Mouse (Mus musculus): Measurements from ENCODE around the gene Rnf148. TPM values are rescaled to one million over a fixed set of nuclear protein-coding genes. Genes with fewer than 3 reads are reported as not detected.

Gene Rnf148
- total RNA-seq (2014; fragmentation: Nextera tagmentation) (not detected in 2 replicates), total RNA-seq (2017) (0.11 TPM in 1 of 2 replicates, not detected in the other), polyA plus RNA-seq (2012) (not detected in 2 replicates)

- Histone ChIP-seq H3K9me3 (replicated peaks) (0 out of 2 replicates have a peak, but pooled peaks cover 3% of the 10 kb centered on the region), H3K4me3 (ENCODE audit: low read depth, low read length) (no peak within 1 kb of the TSS), H3K27me3 (ENCODE audit: insufficient read depth, low read length) (no peaks in the 10 kb centered on the region), H3K4me1 (ENCODE audit: insufficient read depth, low read depth, low read length) (no peaks in the 10 kb centered on the region), H3K36me3 (replicated peaks) (no peaks in the 10 kb centered on the region)
- no peak for TF ChIP-seq POLR2AphosphoS5 (IDR thresholded peaks at IDR 0.05; ENCODE audit: insufficient replicate concordance, low read depth, low read length)
- TF ChIP-seq TAL1 (conservative IDR thresholded peaks at IDR 0.05; ENCODE audit: low read depth, low read length): no peak
- TF ChIP-seq CTCF (IDR thresholded peaks at IDR 0.05; ENCODE audit: low read depth, low read length): no peak
- TF ChIP-seq GATA2 (IDR thresholded peaks at IDR 0.05; ENCODE audit: borderline replicate concordance, low read depth, low read length): no peak
- ATAC-seq (ENCODE audit: extremely low read depth, insufficient number of reproducible peaks, low FRiP score, poor library complexity, severe bottlenecking): no peak
- no peak for DNase-seq (ENCODE audit: low spot score)
Measured at GRCm38 (mm10) chr6:23655036-23655435, at the start of gene Rnf148. Gene Rnf148, minus strand, starts transcription at chr6:23655136.

DNA sequence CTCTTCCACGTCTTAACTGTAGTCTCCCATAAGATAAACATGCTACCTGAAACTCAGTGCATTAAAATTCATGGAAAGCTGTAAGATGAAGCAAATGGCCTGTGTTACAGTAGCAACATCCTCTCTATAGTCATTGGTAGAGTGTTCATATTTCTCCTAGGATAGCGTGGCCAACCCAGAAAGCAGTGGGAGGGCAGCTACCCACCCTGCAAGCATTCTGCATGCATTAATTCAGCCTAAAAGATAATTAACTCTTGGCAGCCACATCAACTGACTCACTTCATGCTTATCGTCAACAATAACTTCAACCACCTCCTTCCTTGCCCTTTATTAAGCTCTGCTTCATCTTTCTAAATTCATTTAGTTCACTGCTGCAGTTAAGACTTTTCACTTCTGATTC, 45.9 kb upstream of the Rnf148 start:
- no peak for ATAC-seq (ENCODE audit: extremely low read depth, insufficient number of reproducible peaks, low FRiP score, poor library complexity, severe bottlenecking)
- no peak for TF ChIP-seq GATA2 (IDR thresholded peaks at IDR 0.05; ENCODE audit: borderline replicate concordance, low read depth, low read length)
- no peak for TF ChIP-seq CTCF (IDR thresholded peaks at IDR 0.05; ENCODE audit: low read depth, low read length)
- TF ChIP-seq POLR2AphosphoS5 (IDR thresholded peaks at IDR 0.05; ENCODE audit: insufficient replicate concordance, low read depth, low read length): no peak
- no peak for TF ChIP-seq GATA1 (IDR thresholded peaks at IDR 0.05; ENCODE audit: borderline replicate concordance, low read length)
- no peak for TF ChIP-seq TAL1 (conservative IDR thresholded peaks at IDR 0.05; ENCODE audit: low read depth, low read length)

DNA sequence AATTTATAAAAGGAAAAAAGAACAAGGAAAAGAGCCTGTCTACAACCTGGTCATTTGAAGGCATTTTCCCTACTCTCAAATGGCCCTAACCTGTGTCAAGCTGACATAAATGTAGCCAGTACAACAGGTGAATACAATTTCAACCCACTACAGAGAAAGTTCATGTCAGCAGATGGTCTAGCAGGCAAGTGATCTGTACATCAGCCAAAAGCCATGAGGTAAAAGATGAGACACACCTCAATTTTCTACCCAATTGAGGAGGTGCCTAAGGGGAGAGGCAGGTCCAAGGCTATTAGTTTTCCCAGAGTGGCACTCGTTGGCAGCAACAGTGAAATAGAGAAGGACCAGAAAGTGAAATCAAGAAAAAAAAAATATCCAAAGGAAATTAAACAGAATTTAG, 23.2 kb upstream of the Rnf148 start:
- no peaks in the 10 kb centered on the region for H3K4me1 ChIP-seq (ENCODE audit: insufficient read depth, low read depth, low read length)
- TF ChIP-seq GATA1 (IDR thresholded peaks at IDR 0.05; ENCODE audit: borderline replicate concordance, low read length) (no peak), CTCF (IDR thresholded peaks at IDR 0.05; ENCODE audit: low read depth, low read length) (no peak), POLR2AphosphoS5 (IDR thresholded peaks at IDR 0.05; ENCODE audit: insufficient replicate concordance, low read depth, low read length) (no peak), TAL1 (conservative IDR thresholded peaks at IDR 0.05; ENCODE audit: low read depth, low read length) (no peak), GATA2 (IDR thresholded peaks at IDR 0.05; ENCODE audit: borderline replicate concordance, low read depth, low read length) (no peak)
- DNase-seq (ENCODE audit: low spot score): no peak
- no peaks in the 10 kb centered on the region for H3K9me3 ChIP-seq (replicated peaks)
- H3K27me3 ChIP-seq (ENCODE audit: insufficient read depth, low read length): no peaks in the 10 kb centered on the region
- no peak overlapping the region for H3K4me3 ChIP-seq (ENCODE audit: low read depth, low read length)
- ATAC-seq (ENCODE audit: extremely low read depth, insufficient number of reproducible peaks, low FRiP score, poor library complexity, severe bottlenecking): no peak
- H3K36me3 ChIP-seq (replicated peaks): no peaks in the 10 kb centered on the region

More for the DNA sequence above, 45.9 kb upstream of the Rnf148 start:
- H3K4me3 ChIP-seq (ENCODE audit: low read depth, low read length): no peak overlapping the region
- H3K9me3 ChIP-seq (replicated peaks): no peaks in the 10 kb centered on the region
- DNase-seq (ENCODE audit: low spot score): no peak
- no peaks in the 10 kb centered on the region for H3K36me3 ChIP-seq (replicated peaks)
- no peaks in the 10 kb centered on the region for H3K4me1 ChIP-seq (ENCODE audit: insufficient read depth, low read depth, low read length)
- no peaks in the 10 kb centered on the region for H3K27me3 ChIP-seq (ENCODE audit: insufficient read depth, low read length)

GRCm38 (mm10) chr6:23650205-23650604, 4.7 kb downstream of the Rnf148 start, which contains the start of gene Rnf133:
Gene Rnf133, minus strand, starts transcription at chr6:23650305.
- no peak for DNase-seq (ENCODE audit: low spot score)
- no peaks in the 10 kb centered on the region for H3K36me3 ChIP-seq (replicated peaks)
- 0 out of 2 replicates have a peak, but pooled peaks cover 3% of the 10 kb centered on the region for H3K9me3 ChIP-seq (replicated peaks)
- H3K4me3 ChIP-seq (ENCODE audit: low read depth, low read length): no peak within 1 kb of the TSS
- ATAC-seq (ENCODE audit: extremely low read depth, insufficient number of reproducible peaks, low FRiP score, poor library complexity, severe bottlenecking): no peak
- no peaks in the 10 kb centered on the region for H3K27me3 ChIP-seq (ENCODE audit: insufficient read depth, low read length)
- TF ChIP-seq CTCF (IDR thresholded peaks at IDR 0.05; ENCODE audit: low read depth, low read length): no peak
- TF ChIP-seq GATA2 (IDR thresholded peaks at IDR 0.05; ENCODE audit: borderline replicate concordance, low read depth, low read length): no peak
- no peak for TF ChIP-seq GATA1 (IDR thresholded peaks at IDR 0.05; ENCODE audit: borderline replicate concordance, low read length)
- TF ChIP-seq TAL1 (conservative IDR thresholded peaks at IDR 0.05; ENCODE audit: low read depth, low read length): no peak
- TF ChIP-seq POLR2AphosphoS5 (IDR thresholded peaks at IDR 0.05; ENCODE audit: insufficient replicate concordance, low read depth, low read length): no peak
- no peaks in the 10 kb centered on the region for H3K4me1 ChIP-seq (ENCODE audit: insufficient read depth, low read depth, low read length)

GRCm38 (mm10) chr6:23648732-23649131, 6.2 kb downstream of the Rnf148 start:
- TF ChIP-seq POLR2AphosphoS5 (IDR thresholded peaks at IDR 0.05; ENCODE audit: insufficient replicate concordance, low read depth, low read length) (no peak), GATA1 (IDR thresholded peaks at IDR 0.05; ENCODE audit: borderline replicate concordance, low read length) (no peak), GATA2 (IDR thresholded peaks at IDR 0.05; ENCODE audit: borderline replicate concordance, low read depth, low read length) (no peak), TAL1 (conservative IDR thresholded peaks at IDR 0.05; ENCODE audit: low read depth, low read length) (no peak), CTCF (IDR thresholded peaks at IDR 0.05; ENCODE audit: low read depth, low read length) (no peak)
- Histone ChIP-seq H3K27me3 (ENCODE audit: insufficient read depth, low read length) (no peaks in the 10 kb centered on the region), H3K36me3 (replicated peaks) (no peaks in the 10 kb centered on the region), H3K9me3 (replicated peaks) (no peaks in the 10 kb centered on the region), H3K4me3 (ENCODE audit: low read depth, low read length) (no peak overlapping the region), H3K4me1 (ENCODE audit: insufficient read depth, low read depth, low read length) (no peaks in the 10 kb centered on the region)
- DNase-seq (ENCODE audit: low spot score): no peak
- ATAC-seq (ENCODE audit: extremely low read depth, insufficient number of reproducible peaks, low FRiP score, poor library complexity, severe bottlenecking): no peak

- TF ChIP-seq POLR2AphosphoS5 (IDR thresholded peaks at IDR 0.05; ENCODE audit: insufficient replicate concordance, low read depth, low read length) (no peak), GATA2 (IDR thresholded peaks at IDR 0.05; ENCODE audit: borderline replicate concordance, low read depth, low read length) (no peak), TAL1 (conservative IDR thresholded peaks at IDR 0.05; ENCODE audit: low read depth, low read length) (no peak), CTCF (IDR thresholded peaks at IDR 0.05; ENCODE audit: low read depth, low read length) (no peak), GATA1 (IDR thresholded peaks at IDR 0.05; ENCODE audit: borderline replicate concordance, low read length) (no peak)
- no peaks in the 10 kb centered on the region for H3K36me3 ChIP-seq (replicated peaks)
- no peak for ATAC-seq (ENCODE audit: extremely low read depth, insufficient number of reproducible peaks, low FRiP score, poor library complexity, severe bottlenecking)
- no peaks in the 10 kb centered on the region for H3K27me3 ChIP-seq (ENCODE audit: insufficient read depth, low read length)
- no peak for DNase-seq (ENCODE audit: low spot score)
- H3K9me3 ChIP-seq (replicated peaks): no peaks in the 10 kb centered on the region
- H3K4me3 ChIP-seq (ENCODE audit: low read depth, low read length): no peak overlapping the region
- no peaks in the 10 kb centered on the region for H3K4me1 ChIP-seq (ENCODE audit: insufficient read depth, low read depth, low read length)
Measured at GRCm38 (mm10) chr6:23647627-23648247, 7.2 kb downstream of the Rnf148 start.

Data from G1E (cell line).